Mouse (Mus musculus) myocyte (in vitro differentiated cells): ENCODE measurements at regions not wholly inside any gene's neighbourhood (a gene's known extent, or its start where the extent isn't known, plus 50 kb on each side); places are given as distances from the start of the nearest gene placed in this dataset.

ENCODE experiments used
- H3K27me3 ChIP-seq: one replicate; pipeline ENCODE4 v1.6.1; 2011; ENCODE audit not compliant: control insufficient read depth, insufficient read depth, insufficient read length
- H3K36me3 ChIP-seq: one replicate; pipeline ENCODE4 v1.6.1; 2011; ENCODE audit not compliant: control insufficient read depth, insufficient read depth
- H3K4me2 ChIP-seq: one replicate; pipeline ENCODE4 v1.6.1; 2011; ENCODE audit warnings: low read depth, control low read depth
- H3K4me3 ChIP-seq: one replicate; pipeline ENCODE4 v1.5.1; 2011; ENCODE audit warnings: mild to moderate bottlenecking, control low read depth, moderate library complexity
- H3K79me2 ChIP-seq: one replicate; pipeline ENCODE4 v1.6.1; 2011; ENCODE audit not compliant: control insufficient read depth, insufficient read depth
- H3ac ChIP-seq: one replicate; pipeline ENCODE4 v1.6.1; 2011; ENCODE audit not compliant: control insufficient read depth, insufficient read length
- CEBPB ChIP-seq: IDR thresholded peaks from 2 replicates; pipeline ENCODE4 v1.6.1; 2011; ENCODE audit warnings: mild to moderate bottlenecking, moderate library complexity; ENCODE audit not compliant: poor library complexity, insufficient read depth, severe bottlenecking
- E2F4 ChIP-seq: IDR thresholded peaks from one replicate; pipeline ENCODE4 v1.6.1; 2011; ENCODE audit warnings: mild to moderate bottlenecking, control low read depth, moderate library complexity; ENCODE audit not compliant: insufficient read depth
- MAX ChIP-seq: IDR thresholded peaks from one replicate; pipeline ENCODE4 v1.6.1; 2011; ENCODE audit warnings: low read depth, mild to moderate bottlenecking, control low read depth
- MYOD1 ChIP-seq, 3 experiments: IDR thresholded peaks; one replicate each; pipeline ENCODE4 v1.6.1; 2011; ENCODE audit warnings: control low read depth in 2 of 3, low read depth in 2 of 3, mild to moderate bottlenecking in 2 of 3, moderate library complexity in 1 of 3; ENCODE audit not compliant: insufficient read length in 2 of 3, control insufficient read depth in 1 of 3
- MYOG ChIP-seq, 3 experiments: IDR thresholded peaks; one replicate each; pipeline ENCODE4 v1.6.1; 2011; ENCODE audit warnings: control low read depth in 2 of 3, low read depth in 2 of 3, mild to moderate bottlenecking in 2 of 3; ENCODE audit not compliant: insufficient read length in 2 of 3, control insufficient read depth in 1 of 3, insufficient read depth in 1 of 3
- POLR2A ChIP-seq: IDR thresholded peaks from one replicate; pipeline ENCODE4 v1.6.1; 2011; ENCODE audit warnings: low read depth, mild to moderate bottlenecking, control low read depth, moderate library complexity; ENCODE audit not compliant: insufficient read length
- POLR2AphosphoS2 ChIP-seq: IDR thresholded peaks from one replicate; pipeline ENCODE4 v1.6.1; 2011; ENCODE audit warnings: low read depth, control low read depth; ENCODE audit not compliant: insufficient read length
- REST ChIP-seq: IDR thresholded peaks from one replicate; pipeline ENCODE4 v1.6.1; 2011; ENCODE audit warnings: mild to moderate bottlenecking, control low read depth, moderate library complexity; ENCODE audit not compliant: insufficient read depth, insufficient read length
- SRF ChIP-seq: IDR thresholded peaks from one replicate; pipeline ENCODE4 v1.6.1; 2011; ENCODE audit warnings: low read depth; ENCODE audit not compliant: control insufficient read depth, insufficient read length
- TCF12 ChIP-seq: IDR thresholded peaks from one replicate; pipeline ENCODE4 v1.6.1; 2011; ENCODE audit warnings: mild to moderate bottlenecking, control low read depth; ENCODE audit not compliant: poor library complexity, insufficient read depth, severe bottlenecking
- TCF3 ChIP-seq: IDR thresholded peaks from one replicate; pipeline ENCODE4 v1.6.1; 2011; ENCODE audit warnings: low read depth, control low read depth; ENCODE audit not compliant: insufficient read length
- USF1 ChIP-seq: IDR thresholded peaks from one replicate; pipeline ENCODE4 v1.6.1; 2011; ENCODE audit warnings: low read depth, mild to moderate bottlenecking, control low read depth, moderate library complexity

GRCm38 (mm10) chr13:107394451-107394850 is 372.5 kb upstream of the Kif2a start:
- Histone ChIP-seq H3ac (no peak overlapping the region), H3K4me3 (no peak overlapping the region), H3K79me2 (no peaks in the 10 kb centered on the region), H3K4me2 (no peak overlapping the region), H3K27me3 (no peaks in the 10 kb centered on the region), H3K36me3 (no peaks in the 10 kb centered on the region)
- no peak for TF ChIP-seq MAX
- TF ChIP-seq USF1: no peak
- TF ChIP-seq REST: no peak
- no peak for TF ChIP-seq POLR2AphosphoS2

DNA sequence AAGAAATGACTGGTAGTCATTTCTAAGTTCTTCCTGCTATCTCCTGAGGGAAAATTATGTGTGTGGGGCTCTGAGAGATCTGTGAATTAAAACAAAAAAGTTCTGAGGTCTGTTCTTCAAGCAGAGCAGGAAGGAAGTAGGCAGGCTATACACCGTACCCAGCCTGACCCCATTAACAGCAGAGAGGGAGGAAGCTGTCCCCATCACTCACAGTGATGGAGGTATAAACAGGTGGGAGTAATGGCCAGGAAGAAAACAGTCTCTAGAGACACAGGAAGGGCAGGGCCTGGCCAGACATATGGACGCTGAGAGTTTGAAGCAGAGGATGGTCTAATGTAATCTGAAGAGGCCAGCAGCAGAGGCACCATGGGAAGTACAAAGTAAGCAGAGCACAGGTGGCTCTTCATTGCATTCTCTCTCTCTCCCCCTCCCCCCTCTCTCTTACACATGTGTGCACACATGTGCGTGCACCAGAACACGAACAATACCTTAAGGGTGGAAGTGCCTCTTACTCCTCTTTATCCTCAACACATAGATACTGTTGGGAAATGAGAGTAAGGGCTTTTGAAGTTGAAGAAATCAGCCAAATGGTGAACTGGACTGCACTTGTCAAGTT is 367.7 kb upstream of the Kif2a start:
- Histone ChIP-seq H3K79me2 (no peaks in the 10 kb centered on the region), H3K4me2 (no peak overlapping the region), H3K36me3 (no peaks in the 10 kb centered on the region), H3K27me3 (no peaks in the 10 kb centered on the region), H3K4me3 (no peak overlapping the region), H3ac (no peak overlapping the region)
- TF ChIP-seq MAX (no peak), MYOG (IDR thresholded peaks at IDR 0.05; ENCODE audit: control insufficient read depth in 1 of 3, insufficient read depth in 1 of 3, insufficient read length in 2 of 3, low read depth in 2 of 3) (no peak), USF1 (no peak), REST (no peak), POLR2A (no peak), MYOD1 (IDR thresholded peaks at IDR 0.05; ENCODE audit: control insufficient read depth in 1 of 3, insufficient read length in 2 of 3, low read depth in 2 of 3) (no peak), POLR2AphosphoS2 (no peak), TCF3 (no peak)

DNA sequence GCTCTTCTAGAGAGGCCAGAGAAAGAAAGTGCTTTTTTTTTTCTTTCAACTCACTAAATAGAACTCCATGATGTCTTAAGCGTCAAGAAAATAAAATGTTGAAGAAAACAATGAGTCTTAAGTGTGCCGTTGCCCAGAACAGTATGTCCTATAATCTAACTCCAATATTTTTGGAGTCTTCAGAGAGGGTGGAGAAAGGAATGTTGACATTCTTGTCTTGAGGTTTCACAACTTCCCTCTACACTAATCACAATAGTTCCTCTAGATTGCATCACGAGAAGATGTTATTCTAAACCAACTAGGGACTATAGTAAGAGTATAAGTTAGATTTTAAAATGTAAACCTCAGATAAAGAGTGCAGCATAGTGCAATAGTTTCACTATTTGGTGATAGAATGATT is 367.1 kb upstream of the Kif2a start:
- Histone ChIP-seq H3K4me2 (no peak overlapping the region), H3K27me3 (no peaks in the 10 kb centered on the region), H3ac (no peak overlapping the region), H3K4me3 (no peak overlapping the region), H3K36me3 (no peaks in the 10 kb centered on the region), H3K79me2 (no peaks in the 10 kb centered on the region)
- TF ChIP-seq CEBPB (0 out of 2 replicates have a peak, but pooled peaks have one; percentile 6), POLR2A (no peak)

DNA sequence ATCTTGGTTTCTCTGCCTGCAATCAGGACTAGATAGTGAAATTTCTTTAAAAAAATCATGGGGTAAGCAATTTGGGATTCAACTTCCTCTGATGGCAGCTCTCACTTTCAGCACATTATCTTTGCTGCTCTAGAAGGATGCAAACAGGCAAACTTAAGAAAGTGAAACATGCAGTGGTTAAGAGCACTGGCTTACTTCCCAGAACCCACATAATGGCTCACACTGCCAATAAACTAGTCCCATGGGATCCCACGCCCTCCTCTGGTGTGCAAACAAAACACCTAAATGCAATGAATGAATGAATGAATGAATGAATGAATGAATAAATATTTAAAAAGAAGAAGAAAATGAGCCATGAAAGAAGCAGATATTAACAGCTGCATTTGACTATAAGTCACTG is 356.1 kb upstream of the Kif2a start:
- H3K4me3 ChIP-seq: no peak overlapping the region
- H3K36me3 ChIP-seq: no peaks in the 10 kb centered on the region
- peak overlapping the region; percentile 35 for H3K4me2 ChIP-seq
- TF ChIP-seq POLR2A (no peak), REST (no peak), TCF12 (no peak), POLR2AphosphoS2 (no peak), MAX (no peak), MYOG (IDR thresholded peaks at IDR 0.05; ENCODE audit: control insufficient read depth in 1 of 3, insufficient read depth in 1 of 3, insufficient read length in 2 of 3, low read depth in 2 of 3) (no peak), CEBPB (no peak), SRF (no peak), MYOD1 (IDR thresholded peaks at IDR 0.05; ENCODE audit: control insufficient read depth in 1 of 3, insufficient read length in 2 of 3, low read depth in 2 of 3) (no peak)
- H3ac ChIP-seq: no peak overlapping the region
- no peaks in the 10 kb centered on the region for H3K27me3 ChIP-seq
- no peaks in the 10 kb centered on the region for H3K79me2 ChIP-seq

DNA sequence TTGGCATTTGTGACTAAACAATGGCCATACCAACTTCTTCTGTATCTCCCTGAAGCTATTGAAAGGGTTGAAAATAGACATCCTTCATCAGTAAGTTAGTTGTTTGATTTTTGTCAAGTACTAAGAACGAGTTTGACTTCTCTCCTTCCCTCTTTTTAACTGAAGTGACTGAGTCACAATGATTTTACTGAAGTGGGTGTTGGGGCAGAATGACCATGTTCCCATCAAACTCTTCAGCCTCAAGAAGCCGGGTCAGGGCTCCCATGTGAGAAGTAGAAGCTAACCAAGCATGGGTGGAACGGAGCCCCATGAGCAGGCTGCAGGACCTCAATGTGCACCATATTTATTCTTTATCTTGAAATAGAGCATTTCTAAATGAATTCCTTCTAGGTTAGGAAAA is 350.7 kb upstream of the Kif2a start:
- Histone ChIP-seq H3ac (no peak overlapping the region), H3K4me3 (no peak overlapping the region), H3K36me3 (no peaks in the 10 kb centered on the region), H3K79me2 (no peaks in the 10 kb centered on the region), H3K27me3 (no peaks in the 10 kb centered on the region), H3K4me2 (no peak overlapping the region)
- TF ChIP-seq MYOD1 (IDR thresholded peaks at IDR 0.05; ENCODE audit: control insufficient read depth in 1 of 3, insufficient read length in 2 of 3, low read depth in 2 of 3) (no peak), POLR2AphosphoS2 (no peak), POLR2A (no peak), SRF (no peak), E2F4 (no peak), CEBPB (no peak), USF1 (no peak), REST (no peak), MAX (no peak), TCF3 (no peak), MYOG (IDR thresholded peaks at IDR 0.05; ENCODE audit: control insufficient read depth in 1 of 3, insufficient read depth in 1 of 3, insufficient read length in 2 of 3, low read depth in 2 of 3) (no peak), TCF12 (no peak)
